Mouse (Mus musculus): ENCODE results near the gene Ano5.

Gene Ano5

DNA sequence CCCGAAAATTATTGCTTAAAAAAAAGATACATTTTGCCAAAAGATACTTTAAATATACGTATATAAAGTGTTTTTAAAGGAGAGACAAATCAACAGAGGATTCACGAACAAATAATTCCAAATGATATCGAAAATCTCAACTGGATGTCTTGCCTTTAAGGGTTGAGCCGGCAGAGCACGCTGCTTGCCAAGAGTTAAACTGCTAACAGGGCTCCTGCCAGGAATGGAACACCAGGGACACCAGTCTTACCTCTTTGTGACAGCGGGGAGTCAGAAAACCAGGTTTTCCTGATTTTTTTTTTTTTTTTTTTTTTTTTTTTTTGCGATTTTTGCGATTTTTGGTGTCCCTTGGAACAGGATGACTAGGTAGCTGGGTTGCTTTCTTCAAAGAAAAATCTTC, 117.5 kb downstream of the Ano5 start:
- no peak for DNase-seq (ENCODE audit: low read depth in 1 of 2, low spot score in 2 of 2)

DNA sequence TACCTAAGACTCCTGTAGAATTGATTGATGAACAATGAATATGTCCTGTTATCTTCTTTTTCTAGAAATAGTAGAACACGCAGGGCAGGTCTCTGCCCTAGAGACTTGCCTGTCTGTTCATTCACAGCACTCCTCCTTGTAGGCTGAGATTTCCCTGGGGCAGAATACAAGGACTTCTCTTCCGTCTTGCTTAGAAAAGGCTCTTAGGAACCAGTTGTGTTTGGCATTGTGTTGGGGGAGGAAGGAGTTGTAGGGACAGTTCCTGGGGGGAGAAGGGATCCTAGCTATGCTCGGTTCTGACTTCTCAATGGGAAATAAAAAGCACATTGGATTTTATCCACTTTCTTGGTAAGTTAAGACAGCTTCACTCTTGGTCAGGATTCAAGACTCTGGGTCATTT, 118.4 kb downstream of the Ano5 start:
- DNase-seq (ENCODE audit: low read depth in 1 of 2, low spot score in 2 of 2), result no peak

DNA sequence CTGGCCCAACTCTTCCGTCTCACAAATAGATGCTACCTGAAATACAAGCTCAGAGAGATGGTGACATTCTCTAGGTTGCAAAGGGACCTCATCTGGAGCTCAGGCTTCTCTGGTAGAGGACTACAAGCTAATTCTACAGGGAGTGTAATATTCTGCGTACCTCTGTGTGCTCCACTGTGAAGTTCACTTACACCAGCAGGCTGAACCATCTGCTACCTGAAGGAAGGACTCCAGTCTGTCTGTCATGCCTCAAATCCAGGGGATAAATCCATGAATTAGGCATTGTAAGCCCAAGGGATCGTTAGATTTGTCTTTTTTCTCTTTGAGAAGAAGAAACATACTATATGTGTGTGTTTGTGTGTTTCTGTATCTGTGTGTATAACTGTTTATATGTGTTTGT, 120.3 kb downstream of the Ano5 start:
- no peak for DNase-seq (ENCODE audit: low read depth in 1 of 2, low spot score in 2 of 2)

DNA sequence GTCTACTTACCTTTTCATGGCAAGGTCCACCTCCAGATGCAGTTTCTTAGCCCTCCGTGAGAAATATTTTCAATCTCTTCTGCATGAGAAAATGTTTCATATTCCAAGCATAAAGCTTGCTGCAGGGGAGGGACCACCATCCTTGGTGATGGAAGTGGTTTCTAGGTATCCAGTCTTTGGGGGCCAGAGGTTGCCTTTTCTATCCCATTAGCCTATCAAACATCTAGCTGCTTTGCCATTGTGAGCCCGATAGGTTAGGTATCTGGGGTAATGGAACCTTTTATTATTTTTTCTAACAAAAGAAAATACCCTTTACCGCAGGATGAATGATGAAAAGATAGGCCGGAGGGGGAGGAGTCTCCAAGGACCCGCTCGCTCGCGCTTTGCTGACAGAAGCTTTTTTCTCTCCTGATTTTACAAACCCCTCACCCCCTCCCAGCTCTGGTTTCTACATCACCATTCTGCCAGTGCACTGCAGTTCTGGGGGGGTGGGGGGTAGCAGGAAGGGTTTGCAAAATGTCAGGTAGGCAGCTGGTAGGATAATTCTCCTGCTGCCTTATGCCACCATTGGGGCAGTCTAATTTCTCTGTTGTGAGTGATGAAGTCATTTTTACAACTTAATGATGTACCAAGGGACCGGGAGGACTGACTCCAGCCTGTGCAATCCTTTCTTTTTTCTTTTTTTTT, 121.9 kb downstream of the Ano5 start:
- DNase-seq (ENCODE audit: low read depth in 1 of 2, low spot score in 2 of 2), result no peak

DNA sequence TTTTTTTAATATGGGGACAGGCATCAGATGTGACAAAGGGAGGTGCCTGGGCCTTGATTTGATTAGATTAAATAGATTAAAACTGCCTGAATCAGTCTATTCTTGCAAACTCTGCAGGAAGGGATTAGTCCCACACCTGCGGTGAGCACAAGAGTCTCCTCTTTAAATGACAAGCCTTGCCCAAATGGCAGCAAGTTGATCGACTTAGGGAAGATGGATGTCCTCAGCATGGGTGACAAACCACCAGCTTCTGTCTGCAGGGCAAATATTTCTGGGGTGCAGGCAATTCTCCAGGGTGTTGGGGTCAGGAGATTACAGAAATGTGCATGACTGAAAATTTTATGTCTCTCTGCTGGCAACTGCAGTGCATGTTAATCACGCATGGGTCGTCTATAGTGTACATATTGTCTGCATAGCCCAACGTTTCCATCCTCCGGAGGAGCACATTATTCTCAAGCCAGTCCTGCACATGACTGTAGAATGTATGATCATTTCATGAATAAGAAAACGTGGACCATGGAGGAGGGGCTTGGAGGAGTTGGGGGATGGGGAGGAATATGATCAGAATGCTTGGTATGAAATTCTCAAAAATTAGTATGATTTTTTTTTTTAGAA, 122.5 kb downstream of the Ano5 start:
- DNase-seq (ENCODE audit: low read depth in 1 of 2, low spot score in 2 of 2), result no peak

Data from monocyte, adult 2 months (primary cell).